Mouse (Mus musculus) heart, embryonic 13.5 days (tissue): ENCODE measurements at regions not wholly inside any gene's neighbourhood (a gene's known extent, or its start where the extent isn't known, plus 50 kb on each side); places are given as distances from the start of the nearest gene placed in this dataset.
A peak's percentile ranks its signal among the peaks of the same experiment; 100 is the strongest.

Source experiments
- ATAC-seq: fragments of 200-750 bp; cut with Nextera tagmentation; 2 replicates; pipeline ENCODE4 v1.8.0; 2017; ENCODE audit warnings: moderate TSS enrichment; ENCODE audit not compliant: insufficient number of reproducible peaks, low FRiP score, low TSS enrichment; ENCODE audit errors: extremely low read depth
- H3K27ac ChIP-seq: fragments of 300-500 bp; sonication (generic); replicated peaks from 2 replicates; pipeline ENCODE4 v1.5.1; 2015; ENCODE audit warnings: moderate library complexity, mild to moderate bottlenecking, inconsistent platforms
- H3K27me3 ChIP-seq: fragments of 300-500 bp; sonication (generic); replicated peaks from 2 replicates; pipeline ENCODE4 v1.6.1; 2015; ENCODE audit warnings: mild to moderate bottlenecking, inconsistent platforms
- H3K36me3 ChIP-seq: fragments of 300-500 bp; sonication (generic); 2 replicates; pipeline ENCODE4 v1.6.1; 2015; ENCODE audit warnings: mild to moderate bottlenecking, inconsistent platforms
- H3K4me1 ChIP-seq: fragments of 300-500 bp; sonication (generic); 2 replicates; pipeline ENCODE4 v1.6.1; 2015; ENCODE audit warnings: inconsistent platforms
- H3K4me2 ChIP-seq: fragments of 300-500 bp; sonication (generic); 2 replicates; pipeline ENCODE4 v1.6.1; 2015; ENCODE audit warnings: inconsistent platforms, mild to moderate bottlenecking, moderate library complexity
- H3K4me3 ChIP-seq: fragments of 300-500 bp; sonication (generic); 2 replicates; pipeline ENCODE4 v1.5.1; 2015; ENCODE audit warnings: moderate library complexity, mild to moderate bottlenecking, inconsistent platforms
- H3K9ac ChIP-seq: fragments of 300-500 bp; sonication (generic); 2 replicates; pipeline ENCODE4 v1.6.1; 2015; ENCODE audit warnings: inconsistent platforms, mild to moderate bottlenecking, moderate library complexity
- H3K9me3 ChIP-seq: fragments of 300-500 bp; sonication (generic); 2 replicates; pipeline ENCODE4 v1.6.1; 2016; ENCODE audit warnings: inconsistent platforms
- WGBS: fragments of 180-500 bp; shearing (Covaris S2); methylation state at CpG from one replicate; pipeline ENCODE4 v1.1.7; 2015; ENCODE audit warnings: mixed read lengths; 5-methylcytosine and 5-hydroxymethylcytosine counted together

- Histone ChIP-seq H3K4me2 (no peak overlapping the region), H3K9me3 (peaks cover 6% of the 10 kb centered on the region), H3K27ac (no peak overlapping the region), H3K4me1 (peaks cover 24% of the 10 kb centered on the region), H3K27me3 (no peaks in the 10 kb centered on the region), H3K4me3 (no peak overlapping the region), H3K9ac (no peak overlapping the region), H3K36me3 (no peaks in the 10 kb centered on the region)
- ATAC-seq = no peak
- WGBS = 44% methylated on average over 10 of the region's 10 CpGs
Measured at GRCm38 (mm10) chr6:116848538-116849093, 131.9 kb upstream of the Tmem72 start.

- Histone ChIP-seq H3K9me3 (peaks cover 6% of the 10 kb centered on the region), H3K4me1 (no peaks in the 10 kb centered on the region), H3K27ac (no peak overlapping the region), H3K27me3 (no peaks in the 10 kb centered on the region), H3K9ac (no peak overlapping the region), H3K4me3 (no peak overlapping the region), H3K4me2 (no peak overlapping the region), H3K36me3 (no peaks in the 10 kb centered on the region)
- 53% methylated on average over 6 of the region's 6 CpGs for WGBS
- ATAC-seq = no peak
Measured at GRCm38 (mm10) chr6:116854029-116854428, 137.3 kb upstream of the Tmem72 start.

GRCm38 (mm10) chr6:116856093-116856492 lies 139.4 kb upstream of the Tmem72 start:
- no peaks in the 10 kb centered on the region for H3K36me3 ChIP-seq
- H3K27me3 ChIP-seq = no peaks in the 10 kb centered on the region
- no peak overlapping the region for H3K4me3 ChIP-seq
- no peak overlapping the region for H3K4me2 ChIP-seq
- H3K27ac ChIP-seq = no peak overlapping the region
- no peak overlapping the region for H3K9ac ChIP-seq
- no peaks in the 10 kb centered on the region for H3K4me1 ChIP-seq
- no peaks in the 10 kb centered on the region; the same call in 1 of the 2 replicates for H3K9me3 ChIP-seq
- 67% methylated on average over 2 of the region's 2 CpGs for whole genome bisulfite sequencing
- ATAC-seq = no peak

GRCm38 (mm10) chr6:116856917-116857491 lies 140.3 kb upstream of the Tmem72 start:
- Histone ChIP-seq H3K27me3 (no peaks in the 10 kb centered on the region), H3K36me3 (no peaks in the 10 kb centered on the region), H3K4me2 (no peak overlapping the region), H3K4me1 (no peaks in the 10 kb centered on the region), H3K4me3 (no peak overlapping the region), H3K9ac (no peak overlapping the region), H3K9me3 (no peaks in the 10 kb centered on the region), H3K27ac (no peak overlapping the region)
- no peak for ATAC-seq
- 70% methylated on average over 1 of the region's 1 CpGs for WGBS

- Histone ChIP-seq H3K9ac (no peak overlapping the region), H3K27ac (no peak overlapping the region), H3K4me3 (no peak overlapping the region), H3K9me3 (no peaks in the 10 kb centered on the region), H3K36me3 (no peaks in the 10 kb centered on the region), H3K4me2 (no peak overlapping the region), H3K27me3 (no peaks in the 10 kb centered on the region), H3K4me1 (no peaks in the 10 kb centered on the region)
- no peak for ATAC-seq
- 8% methylated on average over 2 of the region's 2 CpGs for WGBS
Measured at GRCm38 (mm10) chr6:116863130-116863529, 146.4 kb upstream of the Tmem72 start.

- no peak for ATAC-seq
- Histone ChIP-seq H3K27ac (no peak overlapping the region), H3K4me2 (no peak overlapping the region), H3K9me3 (0 out of 2 replicates have a peak, but pooled peaks cover 4% of the 10 kb centered on the region), H3K9ac (no peak overlapping the region), H3K27me3 (no peaks in the 10 kb centered on the region), H3K4me1 (no peaks in the 10 kb centered on the region), H3K4me3 (no peak overlapping the region), H3K36me3 (no peaks in the 10 kb centered on the region)
- WGBS = 68% methylated on average over 2 of the region's 2 CpGs
Measured at GRCm38 (mm10) chr6:116863626-116864025, 146.9 kb upstream of the Tmem72 start.

- Histone ChIP-seq H3K36me3 (no peaks in the 10 kb centered on the region), H3K9ac (no peak overlapping the region), H3K27me3 (no peaks in the 10 kb centered on the region), H3K4me3 (no peak overlapping the region), H3K4me2 (no peak overlapping the region), H3K27ac (no peak overlapping the region), H3K4me1 (peaks cover 10% of the 10 kb centered on the region), H3K9me3 (no peaks in the 10 kb centered on the region)
- ATAC-seq = no peak
- WGBS = 68% methylated on average over 8 of the region's 8 CpGs
Measured at GRCm38 (mm10) chr6:116893299-116893698, 176.6 kb upstream of the Tmem72 start.

GRCm38 (mm10) chr6:116894252-116894651 lies 177.5 kb upstream of the Tmem72 start:
- H3K9me3 ChIP-seq = no peaks in the 10 kb centered on the region
- no peaks in the 10 kb centered on the region for H3K36me3 ChIP-seq
- peaks cover 10% of the 10 kb centered on the region for H3K4me1 ChIP-seq
- WGBS = 77% methylated on average over 5 of the region's 5 CpGs
- no peak for ATAC-seq
- H3K27ac ChIP-seq = peak overlapping the region; percentile 70; the same call in 1 of the 2 replicates
- H3K27me3 ChIP-seq = no peaks in the 10 kb centered on the region
- no peak overlapping the region for H3K4me3 ChIP-seq
- no peak overlapping the region for H3K9ac ChIP-seq
- H3K4me2 ChIP-seq = no peak overlapping the region

GRCm38 (mm10) chr6:116895114-116895513 lies 178.4 kb upstream of the Tmem72 start:
- H3K4me3 ChIP-seq = no peak overlapping the region
- H3K36me3 ChIP-seq = no peaks in the 10 kb centered on the region
- H3K4me1 ChIP-seq = peaks cover 10% of the 10 kb centered on the region
- ATAC-seq = no peak
- no peak overlapping the region for H3K4me2 ChIP-seq
- no peaks in the 10 kb centered on the region for H3K9me3 ChIP-seq
- H3K9ac ChIP-seq = no peak overlapping the region
- peak overlapping the region; percentile 70 for H3K27ac ChIP-seq
- 40% methylated on average over 5 of the region's 5 CpGs for whole genome bisulfite sequencing
- H3K27me3 ChIP-seq = no peaks in the 10 kb centered on the region

GRCm38 (mm10) chr6:116896132-116896630 lies 179.5 kb upstream of the Tmem72 start:
- Histone ChIP-seq H3K4me2 (no peak overlapping the region), H3K36me3 (no peaks in the 10 kb centered on the region), H3K27me3 (no peaks in the 10 kb centered on the region), H3K9me3 (no peaks in the 10 kb centered on the region), H3K27ac (no peak overlapping the region), H3K4me1 (peaks cover 10% of the 10 kb centered on the region), H3K4me3 (no peak overlapping the region), H3K9ac (no peak overlapping the region)
- WGBS = 71% methylated on average over 4 of the region's 4 CpGs
- no peak for ATAC-seq

- ATAC-seq = no peak
- H3K27ac ChIP-seq = no peak overlapping the region
- WGBS = 44% methylated on average over 1 of the region's 1 CpGs
Measured at GRCm38 (mm10) chr6:116901816-116902215, 185.1 kb upstream of the Tmem72 start.

GRCm38 (mm10) chr6:116902371-116902770 lies 185.7 kb upstream of the Tmem72 start:
- no peak overlapping the region for H3K27ac ChIP-seq
- H3K27me3 ChIP-seq = no peaks in the 10 kb centered on the region
- no peak for ATAC-seq
- no peak overlapping the region for H3K4me2 ChIP-seq
- no peaks in the 10 kb centered on the region for H3K36me3 ChIP-seq
- 76% methylated on average over 3 of the region's 3 CpGs for WGBS
- H3K9ac ChIP-seq = no peak overlapping the region
- no peaks in the 10 kb centered on the region for H3K4me1 ChIP-seq
- no peaks in the 10 kb centered on the region for H3K9me3 ChIP-seq
- no peak overlapping the region for H3K4me3 ChIP-seq

More at GRCm38 (mm10) chr6:116901816-116902215, 185.1 kb upstream of the Tmem72 start:
- Histone ChIP-seq H3K9me3 (no peaks in the 10 kb centered on the region), H3K36me3 (no peaks in the 10 kb centered on the region), H3K4me3 (no peak overlapping the region), H3K27me3 (no peaks in the 10 kb centered on the region), H3K9ac (no peak overlapping the region), H3K4me1 (no peaks in the 10 kb centered on the region), H3K4me2 (no peak overlapping the region)
